Mouse (Mus musculus) CH12.LX (cell line): ENCODE results near the gene Nprl3.

Experiments
- ELF1 ChIP-seq: IDR thresholded peaks from 2 replicates; pipeline ENCODE4 v1.6.1; 2014; ENCODE audit warnings: low read depth, mild to moderate bottlenecking, inconsistent platforms, low read length, improper control_type of control experiment
- EP300 ChIP-seq: IDR thresholded peaks from 2 replicates; pipeline ENCODE4 v1.6.1; 2011; ENCODE audit warnings: low read length, improper control_type of control experiment
- IRF4 ChIP-seq: IDR thresholded peaks from 2 replicates; pipeline ENCODE4 v1.6.1; 2014; ENCODE audit warnings: low read depth, mild to moderate bottlenecking, inconsistent platforms, low read length, improper control_type of control experiment
- MXI1 ChIP-seq: IDR thresholded peaks from 2 replicates; pipeline ENCODE4 v1.6.1; 2011; ENCODE audit warnings: mild to moderate bottlenecking, low read depth, low read length, improper control_type of control experiment
- MYC ChIP-seq: IDR thresholded peaks from 2 replicates; pipeline ENCODE4 v1.6.1; 2011; ENCODE audit warnings: low read depth, mild to moderate bottlenecking, improper control_type of control experiment, low read length
- POLR2A ChIP-seq: IDR thresholded peaks from 2 replicates; pipeline ENCODE4 v1.6.1; 2011; ENCODE audit warnings: low read depth, mild to moderate bottlenecking, improper control_type of control experiment, low read length
- SIN3A ChIP-seq: IDR thresholded peaks from 2 replicates; pipeline ENCODE4 v1.6.1; 2012; ENCODE audit warnings: low read length, improper control_type of control experiment, inconsistent platforms
- SMC3 ChIP-seq: IDR thresholded peaks from 2 replicates; pipeline ENCODE4 v1.6.1; 2011; ENCODE audit warnings: low read depth, low read length, improper control_type of control experiment
- TCF12 ChIP-seq: IDR thresholded peaks from 2 replicates; pipeline ENCODE4 v1.6.1; 2014; ENCODE audit warnings: low read depth, mild to moderate bottlenecking, inconsistent platforms, low read length, improper control_type of control experiment
- USF1 ChIP-seq: IDR thresholded peaks from 2 replicates; pipeline ENCODE4 v1.6.1; 2014; ENCODE audit warnings: low read depth, mild to moderate bottlenecking, inconsistent platforms, low read length, improper control_type of control experiment
- ZC3H11A ChIP-seq: IDR thresholded peaks from 2 replicates; pipeline ENCODE4 v1.6.1; 2012; ENCODE audit warnings: low read depth, mild to moderate bottlenecking, inconsistent platforms, low read length, improper control_type of control experiment
- ZKSCAN1 ChIP-seq: IDR thresholded peaks from 2 replicates; pipeline ENCODE4 v1.6.1; 2012; ENCODE audit warnings: low read depth, inconsistent platforms, low read length, improper control_type of control experiment, borderline replicate concordance
- ZMIZ1 ChIP-seq: IDR thresholded peaks from 2 replicates; pipeline ENCODE4 v1.6.1; 2012; ENCODE audit warnings: low read depth, mild to moderate bottlenecking, inconsistent platforms, low read length, improper control_type of control experiment
- ZNF384 ChIP-seq: IDR thresholded peaks from 2 replicates; pipeline ENCODE4 v1.6.1; 2012; ENCODE audit warnings: low read depth, low read length, improper control_type of control experiment, inconsistent platforms

DNA sequence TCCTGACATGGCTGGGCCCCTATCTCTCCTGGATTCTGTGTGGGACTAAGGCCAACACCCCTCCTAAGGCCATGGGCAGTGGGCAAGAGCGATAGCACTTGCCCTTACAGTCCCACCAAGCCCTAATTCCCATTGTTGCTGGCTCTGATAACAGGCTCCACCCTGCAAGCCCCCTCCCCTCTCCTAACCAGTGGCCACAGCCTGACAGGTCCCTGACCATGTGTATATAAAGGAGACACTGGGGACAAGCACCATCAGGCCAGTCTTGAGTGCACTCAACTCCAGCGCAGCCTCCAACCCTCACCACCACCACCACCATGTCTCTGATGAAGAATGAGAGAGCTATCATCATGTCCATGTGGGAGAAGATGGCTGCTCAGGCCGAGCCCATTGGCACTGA, 8.8 kb upstream of the Nprl3 start, which contains the start of gene Hba-x:
- no peak for TF ChIP-seq MYC
- TF ChIP-seq POLR2A = no peak
- no peak for TF ChIP-seq USF1
- TF ChIP-seq EP300 = no peak
- TF ChIP-seq IRF4 = no peak
- no peak for TF ChIP-seq ELF1
- no peak for TF ChIP-seq ZMIZ1
- no peak for TF ChIP-seq MXI1
- no peak for TF ChIP-seq ZC3H11A
- TF ChIP-seq SIN3A = no peak
- no peak for TF ChIP-seq ZNF384
- TF ChIP-seq TCF12 = no peak
- no peak for TF ChIP-seq ZKSCAN1
- no peak for TF ChIP-seq SMC3
